Mouse (Mus musculus) lung, postnatal 0 days (tissue): Measurements from ENCODE around the gene Stk11.
A peak's percentile ranks its signal among the peaks of the same experiment; 100 is the strongest.

Source experiments
- CTCF ChIP-seq: IDR thresholded peaks from 2 replicates; pipeline ENCODE4 v1.5.1; 2016; ENCODE audit warnings: antibody characterized with exemption, mild to moderate bottlenecking
- EP300 ChIP-seq: IDR thresholded peaks from 2 replicates; pipeline ENCODE4 v1.6.1; 2016; ENCODE audit warnings: antibody characterized with exemption, mild to moderate bottlenecking, control low read depth

DNA sequence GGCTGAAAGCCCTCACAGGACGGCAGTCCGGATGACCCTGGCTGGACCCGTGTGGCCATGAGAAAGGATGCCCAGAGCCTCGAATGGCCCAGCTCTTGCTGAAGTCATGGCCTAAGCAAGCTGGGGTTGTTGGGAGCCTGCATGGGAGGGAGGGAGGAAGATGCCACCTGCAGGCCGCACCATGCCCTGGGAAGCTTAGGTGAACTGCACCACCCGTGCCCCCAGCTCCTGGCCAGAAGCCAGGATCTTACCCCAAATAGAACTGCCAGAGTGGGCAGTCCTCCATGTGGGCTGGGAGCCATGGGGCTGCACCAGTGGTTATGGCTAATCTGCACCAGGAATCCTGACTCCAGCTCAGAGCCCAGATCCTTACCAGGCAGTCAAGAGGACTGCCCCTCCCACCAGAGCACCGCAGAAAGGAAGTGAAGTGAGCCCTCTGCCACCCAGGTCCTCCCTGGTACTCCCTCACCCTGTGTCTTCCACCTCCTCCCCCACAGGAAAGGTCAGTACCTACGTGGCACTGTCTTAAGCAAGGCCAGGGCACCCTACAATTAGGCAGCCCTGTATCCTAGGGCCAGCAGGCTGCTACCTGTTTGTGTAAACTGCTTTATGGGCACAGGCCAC is 17.7 kb downstream of the Stk11 start:
- TF ChIP-seq EP300, result no peak
- TF ChIP-seq CTCF, result peak; percentile 32; the same call in 1 of the 2 replicates
